Mouse (Mus musculus): ENCODE data around the gene Gm11114. TPM values are rescaled to one million over a fixed set of nuclear protein-coding genes. Genes with fewer than 3 reads are reported as not detected.

Gm11114 gene
- not detected in 2 replicates for total RNA-seq (2014; rRNA removed; ENCODE audit: low replicate concordance)
- not detected in 2 replicates for polyA plus RNA-seq (2015; fragmentation: Nextera tagmentation; extraction: Ambion mirVana)

DNA sequence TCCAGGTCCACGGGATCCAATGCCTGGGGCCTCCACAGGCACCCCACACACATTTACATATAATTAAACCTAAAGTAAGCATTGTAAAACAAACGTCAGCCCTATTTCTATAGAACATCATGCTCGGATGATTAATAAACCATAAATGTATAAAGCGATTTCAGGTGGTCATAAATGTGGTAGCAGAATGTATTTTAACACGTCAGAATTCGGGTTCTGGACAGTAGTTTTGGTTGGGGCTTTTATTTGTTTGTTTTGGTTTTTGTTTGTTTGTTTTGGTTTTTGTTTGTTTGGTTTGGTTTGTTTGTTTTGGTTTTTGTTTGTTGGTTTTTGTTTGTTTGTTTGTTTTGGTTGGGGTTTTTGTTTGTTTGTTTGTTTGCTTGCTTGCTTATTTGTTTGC, at the start of gene Gm11114:
Gm11114 (plus strand) TSS at position 301 of the 400 bp plus-strand sequence.
- DNase-seq (ENCODE audit: low spot score) (no peak), ATAC-seq (ENCODE audit: insufficient read depth, low read depth) (no peak)
- no peak for TF ChIP-seq CTCF (IDR thresholded peaks at IDR 0.05; ENCODE audit: low read depth)
- no peak for TF ChIP-seq EP300 (IDR thresholded peaks at IDR 0.05; ENCODE audit: low read depth)
- no peak within 1 kb of the TSS for H3K9ac ChIP-seq (replicated peaks; ENCODE audit: low read depth, low read length)
- H3K9me3 ChIP-seq (replicated peaks; ENCODE audit: control insufficient read depth, low read length), result no peaks in the 10 kb centered on the region
- no peak within 1 kb of the TSS for H3K4me2 ChIP-seq (ENCODE audit: low read depth, low read length)
- no peaks in the 10 kb centered on the region for H3K36me3 ChIP-seq (replicated peaks; ENCODE audit: control insufficient read depth, insufficient read depth, low read length)
- WGBS, result 81% methylated on average over 6 of the region's 6 CpGs
- H3K4me3 ChIP-seq (ENCODE audit: low read depth, low read length), result no peak within 1 kb of the TSS
- no peaks in the 10 kb centered on the region for H3K27me3 ChIP-seq (ENCODE audit: control insufficient read depth, insufficient read depth, low read length)
- no peaks in the 10 kb centered on the region for H3K4me1 ChIP-seq (ENCODE audit: control insufficient read depth, insufficient read depth)
- no peak within 1 kb of the TSS for H3K27ac ChIP-seq (ENCODE audit: low read depth)

- Histone ChIP-seq H3K4me1 (ENCODE audit: control insufficient read depth, insufficient read depth) (no peaks in the 10 kb centered on the region), H3K27ac (ENCODE audit: low read depth) (no peak overlapping the region), H3K9me3 (replicated peaks; ENCODE audit: control insufficient read depth, low read length) (no peaks in the 10 kb centered on the region), H3K4me2 (ENCODE audit: low read depth, low read length) (no peak overlapping the region), H3K27me3 (ENCODE audit: control insufficient read depth, insufficient read depth, low read length) (no peaks in the 10 kb centered on the region), H3K4me3 (ENCODE audit: low read depth, low read length) (no peak overlapping the region), H3K9ac (replicated peaks; ENCODE audit: low read depth, low read length) (no peak overlapping the region), H3K36me3 (replicated peaks; ENCODE audit: control insufficient read depth, insufficient read depth, low read length) (no peaks in the 10 kb centered on the region)
- TF ChIP-seq CTCF (IDR thresholded peaks at IDR 0.05; ENCODE audit: low read depth), result no peak
- TF ChIP-seq EP300 (IDR thresholded peaks at IDR 0.05; ENCODE audit: low read depth), result no peak
- no peak for ATAC-seq (ENCODE audit: insufficient read depth, low read depth)
- no peak for DNase-seq (ENCODE audit: low spot score)
- 74% methylated on average over 5 of the region's 5 CpGs for WGBS
Observed at GRCm38 (mm10) chr9:85266847-85267246, 45.7 kb upstream of the Gm11114 start.

DNA sequence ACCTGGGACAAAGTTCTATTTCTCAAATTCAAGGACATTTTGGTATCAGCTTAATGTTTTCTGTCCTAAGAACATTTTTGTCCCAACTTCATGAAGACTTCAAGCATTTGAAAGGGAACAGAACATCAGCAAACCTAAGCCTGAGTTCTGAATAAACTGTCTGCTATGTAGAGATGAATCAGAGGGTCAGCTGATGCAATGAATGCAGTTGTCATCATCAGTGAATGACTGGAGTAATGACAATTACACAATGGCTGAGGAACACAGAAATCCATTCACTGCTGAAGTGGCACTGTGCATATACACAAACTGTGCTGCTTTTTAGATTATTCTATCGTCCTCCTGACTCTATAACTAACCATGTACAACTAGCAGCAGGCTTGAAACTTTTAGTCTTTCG, 38.5 kb upstream of the Gm11114 start:
- DNase-seq (ENCODE audit: low spot score) (no peak), ATAC-seq (ENCODE audit: insufficient read depth, low read depth) (no peak)
- Histone ChIP-seq H3K4me2 (ENCODE audit: low read depth, low read length) (no peak overlapping the region), H3K9ac (replicated peaks; ENCODE audit: low read depth, low read length) (no peak overlapping the region), H3K27ac (ENCODE audit: low read depth) (no peak overlapping the region), H3K4me3 (ENCODE audit: low read depth, low read length) (no peak overlapping the region), H3K4me1 (ENCODE audit: control insufficient read depth, insufficient read depth) (no peaks in the 10 kb centered on the region), H3K9me3 (replicated peaks; ENCODE audit: control insufficient read depth, low read length) (no peaks in the 10 kb centered on the region), H3K36me3 (replicated peaks; ENCODE audit: control insufficient read depth, insufficient read depth, low read length) (no peaks in the 10 kb centered on the region), H3K27me3 (ENCODE audit: control insufficient read depth, insufficient read depth, low read length) (no peaks in the 10 kb centered on the region)
- TF ChIP-seq EP300 (IDR thresholded peaks at IDR 0.05; ENCODE audit: low read depth) (no peak), CTCF (IDR thresholded peaks at IDR 0.05; ENCODE audit: low read depth) (no peak)
- WGBS, result 53% methylated on average over 2 of the region's 2 CpGs

GRCm38 (mm10) chr9:85302849-85303248, 9.7 kb upstream of the Gm11114 start:
- WGBS, result 75% methylated on average over 4 of the region's 4 CpGs
- Histone ChIP-seq H3K9me3 (replicated peaks; ENCODE audit: control insufficient read depth, low read length) (no peaks in the 10 kb centered on the region), H3K36me3 (replicated peaks; ENCODE audit: control insufficient read depth, insufficient read depth, low read length) (no peaks in the 10 kb centered on the region), H3K9ac (replicated peaks; ENCODE audit: low read depth, low read length) (no peak overlapping the region), H3K27ac (ENCODE audit: low read depth) (no peak overlapping the region), H3K4me1 (ENCODE audit: control insufficient read depth, insufficient read depth) (no peaks in the 10 kb centered on the region), H3K4me3 (ENCODE audit: low read depth, low read length) (no peak overlapping the region), H3K4me2 (ENCODE audit: low read depth, low read length) (no peak overlapping the region), H3K27me3 (ENCODE audit: control insufficient read depth, insufficient read depth, low read length) (no peaks in the 10 kb centered on the region)
- no peak for DNase-seq (ENCODE audit: low spot score)
- TF ChIP-seq CTCF (IDR thresholded peaks at IDR 0.05; ENCODE audit: low read depth) (no peak), EP300 (IDR thresholded peaks at IDR 0.05; ENCODE audit: low read depth) (no peak)
- ATAC-seq (ENCODE audit: insufficient read depth, low read depth), result no peak

DNA sequence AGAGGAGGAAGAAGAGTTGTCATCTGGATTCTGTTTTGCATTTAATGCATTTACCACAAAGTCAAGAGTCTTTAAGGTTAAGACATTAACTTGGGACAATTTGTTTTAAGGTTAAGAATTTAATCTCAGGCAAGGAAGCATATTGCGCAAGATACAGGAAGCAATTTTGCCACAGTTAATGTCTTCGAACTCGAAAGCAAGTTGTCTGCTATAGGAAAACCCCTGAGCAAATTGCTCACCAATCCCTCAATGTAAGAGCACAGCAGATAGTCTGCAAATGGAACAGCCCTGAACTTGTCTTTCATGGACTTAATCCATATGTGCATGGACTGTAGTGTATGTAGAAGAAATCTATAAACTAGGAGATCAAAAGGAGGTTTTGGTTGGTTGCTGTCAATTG, 9.2 kb upstream of the Gm11114 start:
- ATAC-seq (ENCODE audit: insufficient read depth, low read depth), result no peak
- no peak for DNase-seq (ENCODE audit: low spot score)
- Histone ChIP-seq H3K4me2 (ENCODE audit: low read depth, low read length) (no peak overlapping the region), H3K36me3 (replicated peaks; ENCODE audit: control insufficient read depth, insufficient read depth, low read length) (no peaks in the 10 kb centered on the region), H3K9ac (replicated peaks; ENCODE audit: low read depth, low read length) (no peak overlapping the region), H3K27ac (ENCODE audit: low read depth) (no peak overlapping the region), H3K9me3 (replicated peaks; ENCODE audit: control insufficient read depth, low read length) (no peaks in the 10 kb centered on the region), H3K4me3 (ENCODE audit: low read depth, low read length) (no peak overlapping the region), H3K4me1 (ENCODE audit: control insufficient read depth, insufficient read depth) (no peaks in the 10 kb centered on the region), H3K27me3 (ENCODE audit: control insufficient read depth, insufficient read depth, low read length) (no peaks in the 10 kb centered on the region)
- TF ChIP-seq CTCF (IDR thresholded peaks at IDR 0.05; ENCODE audit: low read depth), result no peak
- TF ChIP-seq EP300 (IDR thresholded peaks at IDR 0.05; ENCODE audit: low read depth), result no peak
- WGBS, result 83% methylated on average over 3 of the region's 3 CpGs

DNA sequence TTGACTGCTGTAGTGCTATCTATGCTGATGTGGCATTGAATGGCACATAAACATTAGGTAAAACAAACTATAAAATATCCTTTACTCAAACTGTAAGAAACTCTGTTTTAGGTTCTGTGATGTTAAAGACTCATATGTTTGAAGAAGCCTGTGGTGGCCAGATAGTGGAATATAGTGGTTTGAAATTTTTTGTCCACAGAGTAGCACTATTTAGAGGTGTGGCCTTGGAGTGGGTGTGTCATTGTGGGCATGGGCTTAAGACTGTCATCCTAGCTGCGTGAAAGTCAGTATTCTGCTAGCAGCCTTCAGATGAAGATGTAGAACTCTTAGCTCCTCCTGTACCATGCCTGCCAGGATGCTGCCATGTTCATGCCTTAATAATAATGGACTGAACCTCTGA, 3.5 kb downstream of the Gm11114 start:
- ATAC-seq (ENCODE audit: insufficient read depth, low read depth) (no peak), DNase-seq (ENCODE audit: low spot score) (no peak)
- TF ChIP-seq EP300 (IDR thresholded peaks at IDR 0.05; ENCODE audit: low read depth) (no peak), CTCF (IDR thresholded peaks at IDR 0.05; ENCODE audit: low read depth) (no peak)
- WGBS, result 58% methylated on average over 1 of the region's 1 CpGs
- H3K36me3 ChIP-seq (replicated peaks; ENCODE audit: control insufficient read depth, insufficient read depth, low read length), result no peaks in the 10 kb centered on the region
- H3K4me2 ChIP-seq (ENCODE audit: low read depth, low read length), result no peak overlapping the region
- no peak overlapping the region for H3K27ac ChIP-seq (ENCODE audit: low read depth)
- H3K27me3 ChIP-seq (ENCODE audit: control insufficient read depth, insufficient read depth, low read length), result no peaks in the 10 kb centered on the region
- H3K9me3 ChIP-seq (replicated peaks; ENCODE audit: control insufficient read depth, low read length), result no peaks in the 10 kb centered on the region
- H3K4me1 ChIP-seq (ENCODE audit: control insufficient read depth, insufficient read depth), result no peaks in the 10 kb centered on the region
- H3K4me3 ChIP-seq (ENCODE audit: low read depth, low read length), result no peak overlapping the region
- no peak overlapping the region for H3K9ac ChIP-seq (replicated peaks; ENCODE audit: low read depth, low read length)
